Mouse (Mus musculus): ENCODE measurements around the gene Mtg1.

Gene Mtg1

GRCm38 (mm10) chr7:140190435-140190834 is 53.1 kb downstream of the Mtg1 start:
- no peak for DNase-seq

GRCm38 (mm10) chr7:140192445-140192844 is 55.1 kb downstream of the Mtg1 start:
- no peak for DNase-seq

GRCm38 (mm10) chr7:140192851-140193250 is 55.5 kb downstream of the Mtg1 start:
- DNase-seq = no peak

GRCm38 (mm10) chr7:140194031-140194430 is 56.7 kb downstream of the Mtg1 start:
- DNase-seq = no peak

GRCm38 (mm10) chr7:140196002-140196401 is 58.6 kb downstream of the Mtg1 start:
- no peak for DNase-seq
